In the genomic region with DNA sequence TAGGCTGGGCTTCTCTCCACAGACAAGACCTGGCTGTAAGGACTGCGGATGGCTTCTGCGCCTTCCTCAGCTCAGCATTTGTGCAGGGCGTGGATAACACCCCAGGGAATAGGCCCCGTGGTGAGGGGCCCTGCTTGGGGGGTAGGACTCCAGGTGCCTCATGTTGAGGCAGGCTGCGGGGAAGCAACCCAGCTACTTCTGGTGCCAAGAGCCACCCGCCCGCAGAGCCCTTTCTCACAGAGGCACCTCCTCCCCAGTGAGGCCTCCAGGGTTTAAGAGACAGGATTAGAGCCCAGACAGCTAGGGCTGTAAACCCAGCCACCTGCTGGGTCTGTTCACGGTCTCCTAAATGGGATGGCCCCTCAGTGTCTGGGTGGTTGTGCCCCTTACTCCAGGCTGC, we compare ENCODE assay signal across 18 mouse cellular contexts. TPM values are rescaled to one million over a fixed set of nuclear protein-coding genes. Genes with fewer than 3 reads are reported as not detected.
DNase-seq lines count a peak whose midpoint lies in the region; ATAC-seq and TF ChIP-seq lines count a peak whose summit lies in the region.
"Had no signal": no experiment of that assay in that cellular context is flagged by ENCODE, and none has a peak within 500 bp of the region (broad histone marks: within the 10 kb centered on the region; RNA-seq: fewer than 3 reads in every experiment).

No protein-coding gene starts in this region.

- no peak overlapping the region for H3K27ac ChIP-seq in heart, embryonic 12.5 days (ENCODE audit: poor library complexity, severe bottlenecking)
- no peak overlapping the region for H3K27ac ChIP-seq in midbrain, embryonic 13.5 days
- H3K27ac ChIP-seq in midbrain, embryonic 15.5 days, result no peak overlapping the region
- peak overlapping the region; percentile 78 for H3K27ac ChIP-seq in embryonic facial prominence, embryonic 14.5 days (replicated peaks; ENCODE audit: low read depth, low read length)
- 0 out of 2 replicates have a peak overlapping the region, but pooled peaks have one; percentile 29 for H3K27ac ChIP-seq in liver, postnatal 0 days (ENCODE audit: low read depth)
- H3K27ac ChIP-seq: forebrain, embryonic 12.5 days had no signal

- peaks cover 8% of the 10 kb centered on the region for H3K4me1 ChIP-seq in heart, embryonic 12.5 days (replicated peaks)
- peaks cover 11% of the 10 kb centered on the region for H3K4me1 ChIP-seq in midbrain, embryonic 13.5 days (replicated peaks)
- H3K4me1 ChIP-seq in midbrain, embryonic 15.5 days, result no peaks in the 10 kb centered on the region; the same call in 1 of the 2 replicates
- H3K4me1 ChIP-seq in embryonic facial prominence, embryonic 14.5 days (ENCODE audit: control insufficient read depth, insufficient read depth, low read length), result peaks cover 8% of the 10 kb centered on the region; the same call in 1 of the 2 replicates
- H3K4me1 ChIP-seq in liver, postnatal 0 days (ENCODE audit: insufficient read depth), result 0 out of 2 replicates have a peak, but pooled peaks cover under 1% of the 10 kb centered on the region

- H3K4me3 ChIP-seq in heart, embryonic 12.5 days, result no peak overlapping the region
- H3K4me3 ChIP-seq in midbrain, embryonic 13.5 days (replicated peaks), result no peak overlapping the region
- no peak overlapping the region for H3K4me3 ChIP-seq in midbrain, embryonic 15.5 days
- H3K4me3 ChIP-seq in embryonic facial prominence, embryonic 14.5 days (ENCODE audit: low read depth, low read length), result no peak overlapping the region
- no peak overlapping the region for H3K4me3 ChIP-seq in liver, postnatal 0 days (ENCODE audit: low read depth, low read length)
- H3K4me3 ChIP-seq: forebrain, embryonic 12.5 days; myocyte had no signal

- H3K27me3 ChIP-seq in heart, embryonic 12.5 days (replicated peaks), result peaks cover 76% of the 10 kb centered on the region
- peaks cover 11% of the 10 kb centered on the region; the same call in 1 of the 2 replicates for H3K27me3 ChIP-seq in midbrain, embryonic 13.5 days
- H3K27me3 ChIP-seq in midbrain, embryonic 15.5 days (replicated peaks), result no peaks in the 10 kb centered on the region
- H3K27me3 ChIP-seq in embryonic facial prominence, embryonic 14.5 days (replicated peaks; ENCODE audit: control insufficient read depth, insufficient read depth, low read length), result no peaks in the 10 kb centered on the region
- no peaks in the 10 kb centered on the region for H3K27me3 ChIP-seq in liver, postnatal 0 days (ENCODE audit: insufficient read depth, low read length)

- H3K9me3 ChIP-seq in heart, embryonic 12.5 days (replicated peaks), result no peaks in the 10 kb centered on the region
- no peaks in the 10 kb centered on the region for H3K9me3 ChIP-seq in midbrain, embryonic 13.5 days
- H3K9me3 ChIP-seq in midbrain, embryonic 15.5 days, result no peaks in the 10 kb centered on the region
- H3K9me3 ChIP-seq in embryonic facial prominence, embryonic 14.5 days (ENCODE audit: control insufficient read depth, low read length), result no peaks in the 10 kb centered on the region
- H3K9me3 ChIP-seq in liver, postnatal 0 days (ENCODE audit: low read length), result no peaks in the 10 kb centered on the region
- H3K9me3 ChIP-seq: forebrain, embryonic 12.5 days had no signal

- TF ChIP-seq CTCF in liver, postnatal 0 days (IDR thresholded peaks at IDR 0.05; ENCODE audit: low read depth), result no peak

- H3K9ac ChIP-seq in heart, embryonic 12.5 days, result 0 out of 2 replicates have a peak overlapping the region, but pooled peaks have one; percentile 35
- peak overlapping the region; percentile 36; the same call in 1 of the 2 replicates for H3K9ac ChIP-seq in midbrain, embryonic 13.5 days (replicated peaks)
- H3K9ac ChIP-seq in midbrain, embryonic 15.5 days, result no peak overlapping the region
- H3K9ac ChIP-seq in embryonic facial prominence, embryonic 14.5 days (ENCODE audit: low read depth, low read length), result peak overlapping the region; percentile 35; the same call in 1 of the 2 replicates
- H3K9ac ChIP-seq in liver, postnatal 0 days (replicated peaks), result no peak overlapping the region; the same call in 1 of the 2 replicates
- H3K9ac ChIP-seq: forebrain, embryonic 12.5 days had no signal

- ATAC-seq in heart, embryonic 12.5 days (ENCODE audit: insufficient number of reproducible peaks, low FRiP score), result no peak
- no peak for ATAC-seq in midbrain, embryonic 13.5 days
- ATAC-seq in midbrain, embryonic 15.5 days (replicated peaks), result no peak
- peak; percentile 78 for ATAC-seq in embryonic facial prominence, embryonic 14.5 days (ENCODE audit: low read depth)
- ATAC-seq in liver, postnatal 0 days, result no peak
- ATAC-seq: hindbrain, embryonic 16.5 days had no signal

- DNase-seq in heart, postnatal 4 days, result no peak
- DNase-seq in embryonic facial prominence, embryonic 14.5 days (ENCODE audit: low spot score), result peak; percentile 86
- peak; percentile 53 for DNase-seq in liver, postnatal 0 days
- no peak for DNase-seq in left cerebral cortex, adult 9 months (ENCODE audit: low spot score in 2 of 2)
- DNase-seq in layer of hippocampus, adult 18-20 months (ENCODE audit: low spot score in 2 of 2), result no peak
- DNase-seq: adrenal gland, adult 8-10 months; B cell, adult 2 months; gastrocnemius, postnatal 10 days; kidney, postnatal 25 days; right cerebral cortex, adult 18-20 months had no signal

- no peaks in the 10 kb centered on the region for H3K36me3 ChIP-seq in heart, embryonic 12.5 days
- no peaks in the 10 kb centered on the region for H3K36me3 ChIP-seq in midbrain, embryonic 13.5 days
- no peaks in the 10 kb centered on the region for H3K36me3 ChIP-seq in midbrain, embryonic 15.5 days (replicated peaks)
- H3K36me3 ChIP-seq in embryonic facial prominence, embryonic 14.5 days (ENCODE audit: control insufficient read depth, insufficient read depth, low read length), result no peaks in the 10 kb centered on the region
- no peaks in the 10 kb centered on the region for H3K36me3 ChIP-seq in liver, postnatal 0 days (replicated peaks; ENCODE audit: insufficient read depth, low read length)
- H3K36me3 ChIP-seq: forebrain, embryonic 12.5 days had no signal

- WGBS in heart, embryonic 12.5 days, result 23% methylated on average over 8 of the region's 8 CpGs
- WGBS in midbrain, embryonic 13.5 days, result 33% methylated on average over 8 of the region's 8 CpGs
- 25% methylated on average over 8 of the region's 8 CpGs for WGBS in midbrain, embryonic 15.5 days
- WGBS in embryonic facial prominence, embryonic 14.5 days, result 27% methylated on average over 8 of the region's 8 CpGs
- WGBS in liver, postnatal 0 days (ENCODE audit: insufficient replicate concordance), result 43% methylated on average over 8 of the region's 8 CpGs

- TF ChIP-seq EP300 in liver, postnatal 0 days (IDR thresholded peaks at IDR 0.05; ENCODE audit: low read depth), result no peak

- no peak overlapping the region for H3K4me2 ChIP-seq in heart, embryonic 12.5 days
- H3K4me2 ChIP-seq in midbrain, embryonic 13.5 days (replicated peaks), result no peak overlapping the region
- no peak overlapping the region for H3K4me2 ChIP-seq in midbrain, embryonic 15.5 days
- peak overlapping the region; percentile 8; the same call in 1 of the 2 replicates for H3K4me2 ChIP-seq in embryonic facial prominence, embryonic 14.5 days (ENCODE audit: low read depth, low read length)
- 0 out of 2 replicates have a peak overlapping the region, but pooled peaks have one; percentile 18 for H3K4me2 ChIP-seq in liver, postnatal 0 days (ENCODE audit: low read depth, low read length)
- H3K4me2 ChIP-seq: forebrain, embryonic 12.5 days had no signal

RNA-seq across cellular contexts. Expression of a gene that starts 0.4 kb away (rescaled TPM):
- 66.2 and 72.6 TPM in 2 replicates for polyA plus RNA-seq in heart, embryonic 12.5 days (2016; fragmentation: Nextera tagmentation; extraction: Ambion mirVana)
- 10 to 100 TPM; 76.9 to 79.3 TPM for total RNA-seq in heart, postnatal 4 days (2021)
- 120 and 131 TPM in 2 replicates for polyA plus RNA-seq in midbrain, embryonic 13.5 days (2015; fragmentation: Nextera tagmentation; extraction: Ambion mirVana)
- 106 and 108 TPM in 2 replicates for polyA plus RNA-seq in midbrain, embryonic 15.5 days (2015; fragmentation: Nextera tagmentation; extraction: Ambion mirVana)
- polyA plus RNA-seq in embryonic facial prominence, embryonic 14.5 days (2014; fragmentation: Nextera tagmentation; extraction: Ambion mirVana), result 106 and 107 TPM in 2 replicates
- 34.4 and 37.1 TPM in 2 replicates for polyA plus RNA-seq in liver, postnatal 0 days (2015; fragmentation: Nextera tagmentation; extraction: Ambion mirVana)
- total RNA-seq in layer of hippocampus, adult 18-20 months (2021), result 10 to 100 TPM; 65.3 to 71.1 TPM

RNA-seq across cellular contexts. Expression of a gene that starts 0.8 kb away (rescaled TPM):
- not detected in 2 replicates for polyA plus RNA-seq in heart, embryonic 12.5 days (2016; fragmentation: Nextera tagmentation; extraction: Ambion mirVana)
- not detected for total RNA-seq in heart, postnatal 4 days (2021)
- polyA plus RNA-seq in midbrain, embryonic 13.5 days (2015; fragmentation: Nextera tagmentation; extraction: Ambion mirVana), result not detected in 2 replicates
- polyA plus RNA-seq in midbrain, embryonic 15.5 days (2015; fragmentation: Nextera tagmentation; extraction: Ambion mirVana), result 0.46 TPM in 1 of 2 replicates, not detected in the other
- 11.5 and 11.8 TPM in 2 replicates for polyA plus RNA-seq in embryonic facial prominence, embryonic 14.5 days (2014; fragmentation: Nextera tagmentation; extraction: Ambion mirVana)
- not detected in 2 replicates for polyA plus RNA-seq in liver, postnatal 0 days (2015; fragmentation: Nextera tagmentation; extraction: Ambion mirVana)
- total RNA-seq in layer of hippocampus, adult 18-20 months (2021), result not detected
- total RNA-seq: adrenal gland, adult 8-10 months; common myeloid progenitor, adult 5-6 weeks; gastrocnemius, postnatal 10 days; left cerebral cortex, postnatal 10 days had no signal
- polyA plus RNA-seq: hindbrain, embryonic 16.5 days; myocyte had no signal

RNA-seq across cellular contexts. Expression of a gene that starts 25.9 kb away (rescaled TPM):
- polyA plus RNA-seq in heart, embryonic 12.5 days (2016; fragmentation: Nextera tagmentation; extraction: Ambion mirVana), result 8.2 and 8.5 TPM in 2 replicates
- 10 to 100 TPM; 23.3 to 28.2 TPM for total RNA-seq in heart, postnatal 4 days (2021)
- 1.7 TPM in 2 replicates for polyA plus RNA-seq in midbrain, embryonic 13.5 days (2015; fragmentation: Nextera tagmentation; extraction: Ambion mirVana)
- polyA plus RNA-seq in midbrain, embryonic 15.5 days (2015; fragmentation: Nextera tagmentation; extraction: Ambion mirVana), result 2.5 and 2.7 TPM in 2 replicates
- 2.0 and 2.8 TPM in 2 replicates for polyA plus RNA-seq in embryonic facial prominence, embryonic 14.5 days (2014; fragmentation: Nextera tagmentation; extraction: Ambion mirVana)
- polyA plus RNA-seq in liver, postnatal 0 days (2015; fragmentation: Nextera tagmentation; extraction: Ambion mirVana), result 14.5 and 14.7 TPM in 2 replicates
- 10 to 100 TPM; 10.8 to 12.2 TPM for total RNA-seq in layer of hippocampus, adult 18-20 months (2021)

RNA-seq across cellular contexts. Expression of a gene that starts 26.2 kb away (rescaled TPM):
- 1.1 and 2.1 TPM in 2 replicates for polyA plus RNA-seq in heart, embryonic 12.5 days (2016; fragmentation: Nextera tagmentation; extraction: Ambion mirVana)
- 1 to 10 TPM; 1.8 to 2.4 TPM for total RNA-seq in heart, postnatal 4 days (2021)
- polyA plus RNA-seq in midbrain, embryonic 13.5 days (2015; fragmentation: Nextera tagmentation; extraction: Ambion mirVana), result 13.8 and 14.5 TPM in 2 replicates
- polyA plus RNA-seq in midbrain, embryonic 15.5 days (2015; fragmentation: Nextera tagmentation; extraction: Ambion mirVana), result 115 and 118 TPM in 2 replicates
- 5.1 and 5.7 TPM in 2 replicates for polyA plus RNA-seq in embryonic facial prominence, embryonic 14.5 days (2014; fragmentation: Nextera tagmentation; extraction: Ambion mirVana)
- 3.7 and 4.3 TPM in 2 replicates for polyA plus RNA-seq in liver, postnatal 0 days (2015; fragmentation: Nextera tagmentation; extraction: Ambion mirVana)
- total RNA-seq in layer of hippocampus, adult 18-20 months (2021), result 100 to 1,000 TPM; 164 to 166 TPM

RNA-seq across cellular contexts. Expression of a gene that starts 53.5 kb away (rescaled TPM):
- 0.10 and 0.36 TPM in 2 replicates for polyA plus RNA-seq in heart, embryonic 12.5 days (2016; fragmentation: Nextera tagmentation; extraction: Ambion mirVana)
- total RNA-seq in heart, postnatal 4 days (2021), result under 1 TPM; 0.47 to 0.74 TPM
- polyA plus RNA-seq in midbrain, embryonic 13.5 days (2015; fragmentation: Nextera tagmentation; extraction: Ambion mirVana), result 0.13 TPM in 1 of 2 replicates, not detected in the other
- 0.18 and 0.33 TPM in 2 replicates for polyA plus RNA-seq in midbrain, embryonic 15.5 days (2015; fragmentation: Nextera tagmentation; extraction: Ambion mirVana)
- polyA plus RNA-seq in embryonic facial prominence, embryonic 14.5 days (2014; fragmentation: Nextera tagmentation; extraction: Ambion mirVana), result 5.2 and 5.5 TPM in 2 replicates
- polyA plus RNA-seq in liver, postnatal 0 days (2015; fragmentation: Nextera tagmentation; extraction: Ambion mirVana), result 1.9 and 2.0 TPM in 2 replicates
- total RNA-seq in layer of hippocampus, adult 18-20 months (2021), result under 1 TPM in 1 of 2 experiments, not detected in 1; 0.33 TPM

Comparison
In these comparisons a context has a peak if more than half of its experiments do, and no peak if none do; other contexts are left out.
1. H3K9ac ChIP-seq: peak in heart, embryonic 12.5 days (single experiment), midbrain, embryonic 13.5 days (single experiment) and embryonic facial prominence, embryonic 14.5 days (single experiment); none in midbrain, embryonic 15.5 days (single experiment) and liver, postnatal 0 days (single experiment).
2. H3K27ac ChIP-seq: peak in embryonic facial prominence, embryonic 14.5 days (single experiment) and liver, postnatal 0 days (single experiment); none in heart, embryonic 12.5 days (single experiment), midbrain, embryonic 13.5 days (single experiment) and midbrain, embryonic 15.5 days (single experiment).
3. H3K4me2 ChIP-seq: peak in embryonic facial prominence, embryonic 14.5 days (single experiment) and liver, postnatal 0 days (single experiment); none in heart, embryonic 12.5 days (single experiment), midbrain, embryonic 13.5 days (single experiment) and midbrain, embryonic 15.5 days (single experiment).
4. DNase-seq: peak in embryonic facial prominence, embryonic 14.5 days (single experiment) and liver, postnatal 0 days (single experiment); none in heart, postnatal 4 days (single experiment), left cerebral cortex, adult 9 months (0 of 2) and layer of hippocampus, adult 18-20 months (0 of 2).